Mouse (Mus musculus): ENCODE measurements around the gene Col2a1. TPM values are rescaled to one million over a fixed set of nuclear protein-coding genes. Genes with fewer than 3 reads are reported as not detected.
A peak's percentile ranks its signal among the peaks of the same experiment; 100 is the strongest.

Col2a1 gene
- polyA plus RNA-seq, 1 experiment from 2014 or later: 0.09 TPM

DNA sequence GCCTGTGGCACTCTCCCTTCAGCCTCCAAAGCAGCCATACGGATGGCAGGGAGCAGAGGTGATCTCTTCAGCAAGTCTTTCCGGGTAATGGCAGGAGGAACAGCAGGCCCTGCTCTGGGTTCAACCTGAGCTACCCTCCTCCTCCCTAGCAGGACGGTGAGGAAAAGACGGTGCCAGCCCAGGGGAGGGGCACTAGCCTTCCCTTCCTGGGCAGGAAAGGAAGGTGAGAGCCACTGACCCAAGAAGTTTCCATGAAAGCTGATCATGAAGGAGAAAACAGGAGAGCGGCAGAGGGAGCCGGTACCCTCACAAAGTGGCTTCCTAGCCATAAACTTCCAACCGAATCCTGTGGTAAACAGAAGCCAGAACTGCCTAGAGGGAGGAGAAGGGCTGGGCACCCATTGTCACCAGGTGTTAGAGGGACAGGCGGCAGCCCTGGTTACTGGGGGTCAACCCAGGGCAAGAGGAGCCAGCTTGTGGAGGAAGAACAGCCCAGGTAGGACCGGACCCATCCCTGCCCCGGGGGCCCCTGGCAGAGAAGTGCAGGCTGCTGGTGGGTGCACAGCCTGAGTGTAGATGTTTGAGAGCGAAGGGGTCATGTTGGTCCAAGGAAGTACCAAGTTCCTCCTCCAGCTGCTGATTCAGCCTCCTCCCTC lies 59.4 kb downstream of the Col2a1 start:
- 63% methylated on average over 11 of the region's 11 CpGs for WGBS (ENCODE audit: insufficient replicate concordance)
- peak; percentile 27; the same call in 1 of the 2 replicates for ATAC-seq (ENCODE audit: low read depth)
- Histone ChIP-seq H3K4me2 (ENCODE audit: low read depth, low read length) (no peak overlapping the region), H3K9ac (ENCODE audit: low read depth, low read length) (no peak overlapping the region), H3K36me3 (ENCODE audit: control insufficient read depth, insufficient read depth) (no peaks in the 10 kb centered on the region), H3K9me3 (replicated peaks; ENCODE audit: control insufficient read depth, low read length) (no peaks in the 10 kb centered on the region), H3K27ac (ENCODE audit: low read length) (no peak overlapping the region), H3K27me3 (ENCODE audit: control insufficient read depth, insufficient read depth, low read depth, low read length) (no peaks in the 10 kb centered on the region), H3K4me1 (ENCODE audit: control insufficient read depth, low read depth, low read length) (no peaks in the 10 kb centered on the region), H3K4me3 (ENCODE audit: low read depth, low read length) (no peak overlapping the region)

DNA sequence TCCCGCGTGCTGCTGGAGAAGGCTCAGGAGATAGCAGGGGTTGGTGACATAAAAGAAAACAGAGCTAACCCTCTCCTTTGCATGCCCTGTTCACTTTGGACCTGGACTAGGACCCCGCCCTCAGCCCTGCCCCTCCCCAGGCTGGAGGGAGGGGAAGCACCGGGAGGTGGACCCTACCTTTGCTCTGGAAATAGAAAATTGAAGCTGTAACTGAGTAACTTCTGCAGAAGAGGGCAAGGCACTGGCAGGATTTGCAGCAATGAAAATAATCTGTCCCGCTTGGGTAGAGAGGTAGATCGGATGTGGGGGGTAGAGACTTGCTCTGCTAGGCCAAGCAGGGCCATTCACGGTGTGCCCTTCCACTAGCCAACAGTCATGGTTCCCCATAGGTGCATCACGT lies 61.1 kb downstream of the Col2a1 start:
- Histone ChIP-seq H3K27me3 (ENCODE audit: control insufficient read depth, insufficient read depth, low read depth, low read length) (no peaks in the 10 kb centered on the region), H3K4me2 (ENCODE audit: low read depth, low read length) (no peak overlapping the region), H3K9ac (ENCODE audit: low read depth, low read length) (no peak overlapping the region), H3K4me3 (ENCODE audit: low read depth, low read length) (no peak overlapping the region), H3K27ac (ENCODE audit: low read length) (no peak overlapping the region), H3K4me1 (ENCODE audit: control insufficient read depth, low read depth, low read length) (no peaks in the 10 kb centered on the region), H3K36me3 (ENCODE audit: control insufficient read depth, insufficient read depth) (no peaks in the 10 kb centered on the region), H3K9me3 (replicated peaks; ENCODE audit: control insufficient read depth, low read length) (no peaks in the 10 kb centered on the region)
- 75% methylated on average over 8 of the region's 8 CpGs for WGBS (ENCODE audit: insufficient replicate concordance)
- no peak for ATAC-seq (ENCODE audit: low read depth)

DNA sequence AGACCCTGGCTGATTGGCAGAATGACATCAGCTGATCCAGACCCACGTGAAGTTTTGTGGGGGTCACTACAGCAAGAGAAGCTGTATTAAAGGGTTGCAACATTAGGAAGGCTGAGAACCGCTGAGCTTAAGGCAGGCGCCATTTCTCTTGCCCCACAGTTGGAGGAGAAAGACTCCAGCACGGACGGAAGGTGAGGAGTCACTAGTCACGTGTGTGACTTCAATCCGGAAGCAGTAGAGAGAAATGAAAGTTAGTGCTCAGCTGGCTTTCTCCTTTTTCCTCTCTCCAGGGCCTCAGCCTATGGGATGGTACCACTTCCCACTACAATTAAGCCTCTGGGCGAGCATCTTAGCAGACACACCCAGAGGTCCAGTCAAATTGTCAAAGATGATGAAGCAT lies 62.0 kb downstream of the Col2a1 start:
- Histone ChIP-seq H3K27me3 (ENCODE audit: control insufficient read depth, insufficient read depth, low read depth, low read length) (no peaks in the 10 kb centered on the region), H3K4me2 (ENCODE audit: low read depth, low read length) (no peak overlapping the region), H3K9me3 (replicated peaks; ENCODE audit: control insufficient read depth, low read length) (no peaks in the 10 kb centered on the region), H3K27ac (ENCODE audit: low read length) (no peak overlapping the region), H3K9ac (ENCODE audit: low read depth, low read length) (no peak overlapping the region), H3K4me3 (ENCODE audit: low read depth, low read length) (no peak overlapping the region), H3K4me1 (ENCODE audit: control insufficient read depth, low read depth, low read length) (no peaks in the 10 kb centered on the region), H3K36me3 (ENCODE audit: control insufficient read depth, insufficient read depth) (no peaks in the 10 kb centered on the region)
- WGBS (ENCODE audit: insufficient replicate concordance): 64% methylated on average over 8 of the region's 8 CpGs
- no peak for ATAC-seq (ENCODE audit: low read depth)

DNA sequence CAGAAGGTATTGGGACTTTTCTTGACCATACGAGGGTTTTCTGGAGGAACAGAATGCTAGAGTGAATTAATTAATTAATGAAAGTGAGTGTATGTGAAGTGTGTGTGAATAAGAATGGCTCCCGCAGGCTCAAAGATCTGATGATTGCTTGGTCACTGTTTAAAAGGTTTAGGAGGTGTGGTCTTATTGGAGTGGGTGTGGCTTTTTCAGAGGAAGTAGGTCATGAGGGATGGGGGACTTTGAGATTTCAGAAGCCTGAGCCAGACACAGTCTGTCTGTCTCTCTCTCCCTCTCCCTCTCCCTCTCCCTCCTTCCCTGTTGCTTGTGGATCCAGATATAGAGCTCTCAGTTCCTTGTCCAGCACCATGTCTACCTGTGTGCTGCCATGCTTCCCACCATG lies 63.2 kb downstream of the Col2a1 start:
- Histone ChIP-seq H3K9me3 (replicated peaks; ENCODE audit: control insufficient read depth, low read length) (no peaks in the 10 kb centered on the region), H3K9ac (ENCODE audit: low read depth, low read length) (no peak overlapping the region), H3K27me3 (ENCODE audit: control insufficient read depth, insufficient read depth, low read depth, low read length) (no peaks in the 10 kb centered on the region), H3K4me3 (ENCODE audit: low read depth, low read length) (no peak overlapping the region), H3K36me3 (ENCODE audit: control insufficient read depth, insufficient read depth) (no peaks in the 10 kb centered on the region), H3K27ac (ENCODE audit: low read length) (no peak overlapping the region), H3K4me1 (ENCODE audit: control insufficient read depth, low read depth, low read length) (no peaks in the 10 kb centered on the region), H3K4me2 (ENCODE audit: low read depth, low read length) (no peak overlapping the region)
- WGBS (ENCODE audit: insufficient replicate concordance): 65% methylated on average over 2 of the region's 2 CpGs
- no peak for ATAC-seq (ENCODE audit: low read depth)

DNA sequence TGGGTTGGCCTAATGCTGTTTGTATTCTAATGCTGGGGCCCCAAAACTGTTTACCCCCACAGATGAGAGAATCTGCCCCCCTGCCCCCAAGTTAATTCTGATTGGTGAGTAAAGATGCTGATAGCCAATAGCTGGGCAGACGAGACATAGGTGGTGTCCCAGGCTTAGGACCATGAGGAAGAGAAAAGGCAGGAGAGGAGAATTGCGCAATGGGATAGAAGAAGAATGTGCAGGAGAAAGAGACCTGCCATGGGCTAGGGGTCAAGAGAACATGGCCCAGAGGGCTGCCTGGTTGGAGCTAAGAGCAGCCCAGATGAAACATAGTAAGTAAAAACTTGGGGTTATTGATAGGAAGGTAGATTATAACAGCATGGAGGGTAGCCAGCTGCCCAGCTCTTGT lies 64.4 kb downstream of the Col2a1 start:
- Histone ChIP-seq H3K4me3 (ENCODE audit: low read depth, low read length) (no peak overlapping the region), H3K36me3 (ENCODE audit: control insufficient read depth, insufficient read depth) (no peaks in the 10 kb centered on the region), H3K4me1 (ENCODE audit: control insufficient read depth, low read depth, low read length) (no peaks in the 10 kb centered on the region), H3K9me3 (replicated peaks; ENCODE audit: control insufficient read depth, low read length) (no peaks in the 10 kb centered on the region), H3K4me2 (ENCODE audit: low read depth, low read length) (no peak overlapping the region), H3K9ac (ENCODE audit: low read depth, low read length) (no peak overlapping the region), H3K27me3 (ENCODE audit: control insufficient read depth, insufficient read depth, low read depth, low read length) (no peaks in the 10 kb centered on the region), H3K27ac (ENCODE audit: low read length) (no peak overlapping the region)
- no peak for ATAC-seq (ENCODE audit: low read depth)
- 60% methylated on average over 2 of the region's 2 CpGs for WGBS (ENCODE audit: insufficient replicate concordance)

DNA sequence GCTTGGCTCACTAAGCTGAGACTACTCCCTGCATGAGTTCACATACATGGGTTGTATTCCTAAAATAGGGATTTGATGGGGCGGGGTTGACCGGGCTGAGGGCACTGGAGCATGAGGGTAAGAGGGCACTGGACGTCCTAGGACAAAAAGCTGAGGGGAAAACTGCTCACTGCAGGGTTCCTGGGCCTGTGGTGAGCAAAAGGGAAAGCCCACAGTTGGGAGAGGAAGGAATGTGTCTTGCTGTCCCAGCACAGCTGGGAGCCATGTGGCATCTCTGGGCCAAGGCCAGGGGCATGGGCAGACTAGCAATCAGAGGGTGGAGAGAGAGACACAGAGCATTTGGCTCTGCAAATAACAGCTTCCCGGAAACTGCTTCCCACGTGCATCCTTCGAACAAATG lies 65.9 kb downstream of the Col2a1 start:
- Histone ChIP-seq H3K4me3 (ENCODE audit: low read depth, low read length) (no peak overlapping the region), H3K9me3 (replicated peaks; ENCODE audit: control insufficient read depth, low read length) (no peaks in the 10 kb centered on the region), H3K9ac (ENCODE audit: low read depth, low read length) (no peak overlapping the region), H3K27me3 (ENCODE audit: control insufficient read depth, insufficient read depth, low read depth, low read length) (no peaks in the 10 kb centered on the region), H3K4me1 (ENCODE audit: control insufficient read depth, low read depth, low read length) (no peaks in the 10 kb centered on the region), H3K36me3 (ENCODE audit: control insufficient read depth, insufficient read depth) (no peaks in the 10 kb centered on the region), H3K27ac (ENCODE audit: low read length) (no peak overlapping the region), H3K4me2 (ENCODE audit: low read depth, low read length) (no peak overlapping the region)
- 45% methylated on average over 6 of the region's 6 CpGs for WGBS (ENCODE audit: insufficient replicate concordance)
- ATAC-seq (ENCODE audit: low read depth): no peak

DNA sequence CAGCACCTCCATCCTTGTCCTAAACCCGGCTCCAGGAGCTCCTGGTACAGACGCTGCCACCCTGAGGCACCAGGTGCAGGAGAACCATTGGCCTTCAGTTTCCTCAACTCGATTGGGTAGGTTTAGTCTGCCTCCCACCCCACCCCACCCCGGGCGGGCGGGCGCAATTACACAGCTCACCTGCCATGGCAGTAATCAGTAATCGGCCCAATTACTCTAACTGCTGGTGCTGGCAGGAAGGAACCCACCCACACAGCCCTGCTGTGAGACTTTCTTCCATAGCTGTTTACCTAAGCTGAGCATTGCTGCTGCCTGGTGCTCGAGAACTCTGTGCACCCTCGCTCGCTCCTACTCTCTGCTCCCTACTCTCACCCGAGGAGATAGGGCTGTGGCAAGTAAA lies 72.1 kb downstream of the Col2a1 start:
- H3K4me3 ChIP-seq (ENCODE audit: low read depth, low read length): no peak overlapping the region
- no peaks in the 10 kb centered on the region for H3K27me3 ChIP-seq (ENCODE audit: control insufficient read depth, insufficient read depth, low read depth, low read length)
- no peaks in the 10 kb centered on the region for H3K9me3 ChIP-seq (replicated peaks; ENCODE audit: control insufficient read depth, low read length)
- no peaks in the 10 kb centered on the region for H3K36me3 ChIP-seq (ENCODE audit: control insufficient read depth, insufficient read depth)
- 65% methylated on average over 12 of the region's 12 CpGs for WGBS (ENCODE audit: insufficient replicate concordance)
- ATAC-seq (ENCODE audit: low read depth): no peak
- no peak overlapping the region for H3K9ac ChIP-seq (ENCODE audit: low read depth, low read length)
- H3K27ac ChIP-seq (ENCODE audit: low read length): no peak overlapping the region
- H3K4me1 ChIP-seq (ENCODE audit: control insufficient read depth, low read depth, low read length): no peaks in the 10 kb centered on the region
- H3K4me2 ChIP-seq (ENCODE audit: low read depth, low read length): no peak overlapping the region

DNA sequence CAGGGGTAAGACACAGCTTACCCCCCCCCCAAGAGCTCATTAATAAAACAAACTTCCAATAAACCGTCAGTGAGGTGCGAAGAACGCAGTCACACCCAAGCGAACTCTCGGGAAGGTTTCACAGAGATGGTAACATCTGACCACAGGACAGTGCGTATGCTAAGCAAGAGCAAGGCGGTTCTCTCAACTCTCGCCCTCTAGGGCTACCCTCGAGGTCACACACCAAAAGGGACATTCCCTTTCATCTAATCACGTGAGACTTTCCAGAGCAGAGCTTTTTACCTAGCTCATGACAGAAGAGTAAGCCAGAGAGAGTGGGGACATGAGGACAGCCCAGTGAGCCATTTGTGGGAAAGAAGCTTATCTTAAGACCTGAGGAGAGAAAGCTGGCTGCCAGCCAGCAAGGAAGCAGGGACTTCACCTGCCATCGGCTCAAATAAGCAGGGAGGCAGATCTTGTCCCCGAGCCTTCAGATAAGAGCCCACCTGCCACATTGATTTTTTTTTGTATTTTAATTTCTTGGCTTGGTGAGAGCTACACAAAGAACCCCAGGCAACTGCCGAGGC lies 75.2 kb downstream of the Col2a1 start:
- H3K27ac ChIP-seq (ENCODE audit: low read length): no peak overlapping the region
- H3K9me3 ChIP-seq (replicated peaks; ENCODE audit: control insufficient read depth, low read length): no peaks in the 10 kb centered on the region
- no peak overlapping the region for H3K4me2 ChIP-seq (ENCODE audit: low read depth, low read length)
- no peak for ATAC-seq (ENCODE audit: low read depth)
- no peaks in the 10 kb centered on the region for H3K36me3 ChIP-seq (ENCODE audit: control insufficient read depth, insufficient read depth)
- H3K4me3 ChIP-seq (ENCODE audit: low read depth, low read length): no peak overlapping the region
- no peaks in the 10 kb centered on the region for H3K27me3 ChIP-seq (ENCODE audit: control insufficient read depth, insufficient read depth, low read depth, low read length)
- no peaks in the 10 kb centered on the region for H3K4me1 ChIP-seq (ENCODE audit: control insufficient read depth, low read depth, low read length)
- 42% methylated on average over 13 of the region's 13 CpGs for WGBS (ENCODE audit: insufficient replicate concordance)
- no peak overlapping the region for H3K9ac ChIP-seq (ENCODE audit: low read depth, low read length)

DNA sequence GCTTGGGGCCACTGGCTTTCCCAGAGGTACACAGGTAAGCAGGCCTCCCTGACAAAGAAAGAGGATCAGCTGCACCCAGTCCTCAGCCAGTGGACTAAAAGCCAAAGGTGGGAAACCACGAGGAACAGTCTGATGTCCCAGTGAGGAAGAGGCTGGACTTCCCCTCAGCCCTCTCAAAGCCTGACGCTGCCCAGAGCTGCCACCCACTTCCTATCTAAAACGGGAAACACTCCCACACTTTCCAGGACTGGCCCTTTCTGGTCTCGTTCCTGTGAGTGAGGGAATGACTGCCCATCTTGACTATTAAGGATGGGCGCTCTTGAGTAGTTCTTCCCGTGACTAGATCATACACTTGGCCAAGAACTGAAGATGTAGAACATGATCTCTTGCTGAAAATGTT lies 76.7 kb downstream of the Col2a1 start:
- H3K4me1 ChIP-seq (ENCODE audit: control insufficient read depth, low read depth, low read length): no peaks in the 10 kb centered on the region
- no peaks in the 10 kb centered on the region for H3K36me3 ChIP-seq (ENCODE audit: control insufficient read depth, insufficient read depth)
- no peak overlapping the region for H3K27ac ChIP-seq (ENCODE audit: low read length)
- ATAC-seq (ENCODE audit: low read depth): no peak
- no peaks in the 10 kb centered on the region for H3K9me3 ChIP-seq (replicated peaks; ENCODE audit: control insufficient read depth, low read length)
- no peak overlapping the region for H3K9ac ChIP-seq (ENCODE audit: low read depth, low read length)
- no peak overlapping the region for H3K4me2 ChIP-seq (ENCODE audit: low read depth, low read length)
- no peak overlapping the region for H3K4me3 ChIP-seq (ENCODE audit: low read depth, low read length)
- 27% methylated on average over 6 of the region's 6 CpGs for WGBS (ENCODE audit: insufficient replicate concordance)
- no peaks in the 10 kb centered on the region for H3K27me3 ChIP-seq (ENCODE audit: control insufficient read depth, insufficient read depth, low read depth, low read length)
